Mouse (Mus musculus) heart, postnatal 0 days (tissue): ENCODE measurements around the gene Dmrtb1. TPM values are rescaled to one million over a fixed set of nuclear protein-coding genes. Genes with fewer than 3 reads are reported as not detected.

Source experiments
- ATAC-seq: fragments of 200-750 bp; cut with Nextera tagmentation; 2 replicates; pipeline ENCODE4 v1.8.0; 2017; ENCODE audit warnings: low read depth, moderate number of reproducible peaks, moderate library complexity; ENCODE audit not compliant: insufficient read depth
- DNase-seq: peaks from one replicate; pipeline ENCODE4 v3.0.0-alpha.2; 2016; ENCODE audit warnings: low spot score
- H3K27ac ChIP-seq: fragments of 300-500 bp; sonication (generic); 2 replicates; pipeline ENCODE4 v1.5.1; 2014; ENCODE audit warnings: low read depth, mild to moderate bottlenecking
- H3K27me3 ChIP-seq: fragments of 300-500 bp; sonication (generic); 2 replicates; pipeline ENCODE4 v1.6.1; 2014; ENCODE audit warnings: low read length, mixed read lengths; ENCODE audit not compliant: control insufficient read depth, insufficient read depth
- H3K36me3 ChIP-seq: fragments of 300-500 bp; sonication (generic); replicated peaks from 2 replicates; pipeline ENCODE4 v1.6.1; 2014; ENCODE audit warnings: low read length, mixed read lengths; ENCODE audit not compliant: control insufficient read depth, insufficient read depth
- H3K4me1 ChIP-seq: fragments of 300-500 bp; sonication (generic); 2 replicates; pipeline ENCODE4 v1.6.1; 2014; ENCODE audit warnings: antibody characterized with exemption; ENCODE audit not compliant: control insufficient read depth, insufficient read depth
- H3K4me2 ChIP-seq: fragments of 300-500 bp; sonication (generic); 2 replicates; pipeline ENCODE4 v1.6.1; 2014; ENCODE audit warnings: low read depth, mild to moderate bottlenecking, low read length, moderate library complexity
- H3K4me3 ChIP-seq: fragments of 300-500 bp; sonication (generic); 2 replicates; pipeline ENCODE4 v1.5.1; 2014; ENCODE audit warnings: low read depth, low read length
- H3K9ac ChIP-seq: fragments of 300-500 bp; sonication (generic); replicated peaks from 2 replicates; pipeline ENCODE4 v1.6.1; 2014; ENCODE audit warnings: low read depth, low read length, mixed read lengths
- H3K9me3 ChIP-seq: fragments of 300-500 bp; sonication (generic); replicated peaks from 2 replicates; pipeline ENCODE4 v1.6.1; 2016; ENCODE audit warnings: low read length; ENCODE audit not compliant: control insufficient read depth
- CTCF ChIP-seq: IDR thresholded peaks from 2 replicates; pipeline ENCODE4 v1.5.1; 2016; ENCODE audit warnings: antibody characterized with exemption, control low read depth, low read depth
- EP300 ChIP-seq: IDR thresholded peaks from 2 replicates; pipeline ENCODE4 v1.6.1; 2016; ENCODE audit warnings: antibody characterized with exemption, low read depth
- WGBS: fragments of 180-500 bp; shearing (Covaris S2); extraction: QIAGEN DNeasy Blood & Tissue Kit; methylation state at CpG from one replicate; pipeline ENCODE4 v1.1.7; 2014; 5-methylcytosine and 5-hydroxymethylcytosine counted together
- polyA plus RNA-seq: library from polyadenylated mRNA; unstranded; fragments of >200 nt; fragmentation: Nextera tagmentation; extraction: Ambion mirVana; gene quantifications from 2 replicates; pipeline ENCODE4 v1.2.1, GENCODE M21; 2015
- total RNA-seq: library from RNA; depleted of rRNA; stranded (reverse); fragments of >200 nt; gene quantifications from 2 replicates; pipeline ENCODE4 v1.2.3, GENCODE M21; 2014; ENCODE audit warnings: low replicate concordance

Dmrtb1 gene
- total and polyA plus RNA-seq, 2 experiments from 2014 or later = not detected

GRCm38 (mm10) chr4:107668514-107668913 is 15.5 kb downstream of the Dmrtb1 start:
- Histone ChIP-seq H3K27me3 (peaks cover 18% of the 10 kb centered on the region), H3K4me2 (no peak overlapping the region), H3K4me3 (no peak overlapping the region), H3K36me3 (no peaks in the 10 kb centered on the region), H3K4me1 (no peaks in the 10 kb centered on the region), H3K9me3 (no peaks in the 10 kb centered on the region), H3K9ac (no peak overlapping the region), H3K27ac (no peak overlapping the region)
- 81% methylated on average over 2 of the region's 2 CpGs for WGBS
- no peak for TF ChIP-seq CTCF
- no peak for TF ChIP-seq EP300
- ATAC-seq (no peak), DNase-seq (no peak)

- Histone ChIP-seq H3K4me1 (no peaks in the 10 kb centered on the region), H3K4me3 (no peak overlapping the region), H3K27me3 (0 out of 2 replicates have a peak, but pooled peaks cover 3% of the 10 kb centered on the region), H3K36me3 (no peaks in the 10 kb centered on the region), H3K9me3 (no peaks in the 10 kb centered on the region), H3K9ac (no peak overlapping the region), H3K4me2 (no peak overlapping the region), H3K27ac (no peak overlapping the region)
- TF ChIP-seq CTCF (no peak), EP300 (no peak)
- 80% methylated on average over 11 of the region's 11 CpGs for WGBS
- ATAC-seq (no peak), DNase-seq (no peak)
Observed at GRCm38 (mm10) chr4:107660649-107661048, 23.4 kb downstream of the Dmrtb1 start.

- H3K27me3 ChIP-seq = peaks cover 3% of the 10 kb centered on the region; the same call in 1 of the 2 replicates
- no peak for DNase-seq
- WGBS = 62% methylated on average over 5 of the region's 5 CpGs
- no peak overlapping the region for H3K9ac ChIP-seq
- no peak overlapping the region for H3K4me2 ChIP-seq
- 0 out of 2 replicates have a peak, but pooled peaks have one; percentile 7 for ATAC-seq
- no peaks in the 10 kb centered on the region for H3K36me3 ChIP-seq
- H3K27ac ChIP-seq = no peak overlapping the region
- no peak overlapping the region for H3K4me3 ChIP-seq
- H3K9me3 ChIP-seq = no peaks in the 10 kb centered on the region
- TF ChIP-seq EP300 (no peak), CTCF (no peak)
- H3K4me1 ChIP-seq = peaks cover 4% of the 10 kb centered on the region; the same call in 1 of the 2 replicates
Observed at GRCm38 (mm10) chr4:107653280-107653643, 30.8 kb downstream of the Dmrtb1 start.

- TF ChIP-seq CTCF = peak; percentile 93
- TF ChIP-seq EP300 = no peak
- no peaks in the 10 kb centered on the region for H3K36me3 ChIP-seq
- H3K4me3 ChIP-seq = no peak overlapping the region
- DNase-seq = peak; percentile 78
- H3K27me3 ChIP-seq = peaks cover 3% of the 10 kb centered on the region; the same call in 1 of the 2 replicates
- no peak overlapping the region for H3K27ac ChIP-seq
- H3K4me1 ChIP-seq = peaks cover 4% of the 10 kb centered on the region; the same call in 1 of the 2 replicates
- H3K4me2 ChIP-seq = no peak overlapping the region
- no peaks in the 10 kb centered on the region for H3K9me3 ChIP-seq
- 9% methylated on average over 7 of the region's 7 CpGs for WGBS
- peak; percentile 78 for ATAC-seq
- H3K9ac ChIP-seq = no peak overlapping the region
Observed at GRCm38 (mm10) chr4:107652598-107653279, 31.3 kb downstream of the Dmrtb1 start.

- peaks cover 4% of the 10 kb centered on the region; the same call in 1 of the 2 replicates for H3K4me1 ChIP-seq
- no peak overlapping the region for H3K27ac ChIP-seq
- DNase-seq = no peak
- no peak overlapping the region for H3K4me3 ChIP-seq
- WGBS = 43% methylated on average over 12 of the region's 12 CpGs
- H3K36me3 ChIP-seq = no peaks in the 10 kb centered on the region
- H3K9me3 ChIP-seq = no peaks in the 10 kb centered on the region
- TF ChIP-seq CTCF (no peak), EP300 (no peak)
- H3K27me3 ChIP-seq = peaks cover 3% of the 10 kb centered on the region; the same call in 1 of the 2 replicates
- H3K4me2 ChIP-seq = no peak overlapping the region
- ATAC-seq = no peak
- H3K9ac ChIP-seq = no peak overlapping the region
Observed at GRCm38 (mm10) chr4:107651021-107651496, 33.0 kb downstream of the Dmrtb1 start.
